Mouse (Mus musculus): ENCODE measurements around the gene Snrpa1.
A peak's percentile ranks its signal among the peaks of the same experiment; 100 is the strongest.

Snrpa1 gene

DNA sequence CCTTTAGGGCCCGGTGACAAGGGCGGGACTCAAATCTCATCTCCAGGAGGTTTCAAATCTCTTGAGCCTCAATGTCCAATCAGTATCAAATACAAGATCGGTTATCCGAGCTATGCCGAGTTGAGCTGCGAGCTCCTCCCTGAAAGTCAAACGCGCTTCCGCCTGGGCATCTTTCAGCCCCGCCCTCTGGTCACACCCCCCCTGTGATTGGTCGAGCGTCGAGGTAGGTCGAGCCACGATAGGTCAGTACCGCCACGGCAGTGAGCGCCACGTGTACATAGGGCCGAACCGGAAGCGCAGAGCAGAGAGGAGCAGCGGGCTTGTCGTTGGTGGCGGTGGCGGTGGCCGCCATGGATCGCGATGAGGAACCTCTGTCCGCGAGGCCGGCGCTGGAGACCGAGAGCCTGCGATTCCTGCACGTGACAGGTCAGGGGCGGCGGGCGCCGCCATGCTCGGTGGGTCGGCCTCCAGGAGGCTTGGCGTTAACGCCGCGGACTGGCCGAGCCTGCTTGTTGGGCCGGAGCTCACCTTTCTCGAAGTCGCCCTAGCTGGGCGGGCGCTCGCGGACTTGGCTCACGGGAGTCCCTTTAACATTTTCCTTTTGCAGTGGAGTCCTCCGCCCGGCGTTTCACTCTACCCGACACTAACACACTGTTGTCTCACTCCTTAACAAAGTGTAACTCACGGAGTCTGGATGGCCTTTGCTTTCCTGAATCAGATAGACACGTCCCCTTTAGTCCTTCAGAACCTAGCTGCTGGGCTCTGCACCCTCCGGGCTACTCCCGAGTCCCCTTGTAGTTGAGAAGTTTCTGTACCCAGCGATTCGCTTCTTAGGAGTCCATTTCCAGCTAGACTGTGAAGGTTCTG is 20.8 kb downstream of the Snrpa1 start, which contains the start of gene Selenos:
Gene Selenos, plus strand, starts transcription at position 286 of the 867 bp plus-strand sequence.
- peak; percentile 95 for DNase-seq

DNA sequence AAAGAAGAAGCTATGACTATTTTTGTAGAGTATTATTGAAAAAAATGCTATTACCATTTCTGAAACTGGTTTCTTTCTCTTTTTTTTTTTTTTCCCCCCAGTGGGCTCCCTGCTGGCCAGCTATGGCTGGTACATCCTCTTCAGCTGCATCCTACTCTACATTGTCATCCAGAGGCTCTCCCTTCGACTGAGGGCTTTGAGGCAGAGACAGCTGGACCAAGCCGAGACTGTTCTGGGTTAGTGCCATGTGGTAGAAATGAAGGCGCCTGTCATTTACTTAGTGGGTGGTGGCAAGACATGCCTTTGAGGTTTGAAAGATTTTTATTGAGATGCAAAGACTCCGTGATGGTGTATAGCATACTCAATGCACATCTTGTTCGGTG is 21.4 kb downstream of the Snrpa1 start:
- DNase-seq, result no peak

DNA sequence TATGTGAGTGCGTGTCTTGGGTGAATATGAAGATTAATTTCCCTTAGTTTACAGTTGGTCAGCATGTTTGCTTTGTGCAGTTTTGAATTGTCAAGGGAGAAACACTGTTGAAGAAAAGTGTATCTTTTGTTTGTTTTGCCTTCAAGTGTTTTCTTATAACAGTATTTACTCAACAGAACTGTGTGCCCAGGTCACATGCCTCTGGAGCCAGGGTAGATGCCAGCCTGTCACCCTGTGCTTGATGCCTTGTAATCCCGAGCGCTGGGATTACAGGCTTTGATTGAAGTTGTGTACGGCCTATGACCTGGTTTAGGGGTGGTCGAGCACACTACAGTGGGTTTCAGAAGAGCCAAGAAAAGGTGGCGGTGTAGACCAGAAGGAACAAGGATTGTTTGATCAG is 25.0 kb downstream of the Snrpa1 start:
- DNase-seq, result no peak

DNA sequence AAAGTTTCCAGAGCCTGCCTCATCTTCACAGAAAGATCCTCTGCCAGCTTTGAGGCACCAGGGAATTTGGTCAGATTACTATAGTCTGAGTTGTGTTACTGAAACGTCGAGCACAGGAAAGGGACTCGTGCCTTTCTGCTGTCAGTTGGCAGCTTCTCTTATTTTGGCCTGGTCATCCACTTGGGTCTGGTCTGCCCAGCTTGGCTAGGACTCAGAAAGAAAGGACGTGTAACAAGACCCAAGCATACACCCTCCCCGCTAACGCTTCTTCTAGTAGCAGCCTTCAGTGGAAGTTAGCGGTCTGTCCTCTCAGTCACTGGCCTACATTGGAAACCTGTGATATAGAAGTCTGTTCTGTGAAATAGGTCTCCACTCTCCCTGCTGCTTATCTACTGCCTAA is 25.7 kb downstream of the Snrpa1 start:
- DNase-seq, result no peak

DNA sequence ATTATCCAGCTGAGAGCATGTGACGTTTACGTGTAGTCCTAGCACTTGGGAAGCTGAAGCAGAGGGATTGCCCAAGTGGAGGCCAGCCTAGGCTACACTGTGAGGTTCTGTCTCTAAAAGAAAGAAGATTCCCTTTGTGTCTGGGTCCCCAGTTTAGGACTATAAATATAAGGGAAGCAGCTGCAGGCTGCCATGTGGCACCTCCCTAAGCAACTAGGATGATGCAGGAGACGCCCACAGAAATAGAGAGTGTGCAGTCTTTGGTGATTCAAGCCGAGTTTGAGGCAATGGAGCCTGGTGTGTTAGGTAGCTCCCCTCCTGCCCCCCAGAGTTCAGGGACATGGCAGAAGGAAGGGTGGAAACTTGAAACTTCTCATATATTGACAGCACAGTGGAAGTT is 28.8 kb downstream of the Snrpa1 start:
- no peak for DNase-seq

DNA sequence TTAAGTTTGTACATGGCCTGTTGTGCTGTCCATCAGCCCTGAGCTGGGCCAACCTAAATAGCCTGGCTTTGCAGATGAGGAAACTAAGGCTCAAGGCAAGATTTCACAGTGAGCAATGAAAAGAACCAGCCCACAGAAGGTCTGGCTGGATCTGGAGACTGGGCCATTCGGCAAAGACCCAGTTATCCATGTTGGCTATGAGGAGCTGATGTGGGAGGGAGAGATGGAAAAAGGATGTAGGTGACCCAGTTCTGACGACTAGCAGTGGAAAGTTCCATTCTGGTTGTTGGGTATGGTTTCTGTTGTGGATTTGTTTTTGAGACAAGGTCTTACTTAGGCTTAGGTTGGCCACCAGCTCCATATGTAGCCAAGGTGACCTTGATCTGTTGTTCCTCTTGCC is 29.3 kb downstream of the Snrpa1 start:
- no peak for DNase-seq

DNA sequence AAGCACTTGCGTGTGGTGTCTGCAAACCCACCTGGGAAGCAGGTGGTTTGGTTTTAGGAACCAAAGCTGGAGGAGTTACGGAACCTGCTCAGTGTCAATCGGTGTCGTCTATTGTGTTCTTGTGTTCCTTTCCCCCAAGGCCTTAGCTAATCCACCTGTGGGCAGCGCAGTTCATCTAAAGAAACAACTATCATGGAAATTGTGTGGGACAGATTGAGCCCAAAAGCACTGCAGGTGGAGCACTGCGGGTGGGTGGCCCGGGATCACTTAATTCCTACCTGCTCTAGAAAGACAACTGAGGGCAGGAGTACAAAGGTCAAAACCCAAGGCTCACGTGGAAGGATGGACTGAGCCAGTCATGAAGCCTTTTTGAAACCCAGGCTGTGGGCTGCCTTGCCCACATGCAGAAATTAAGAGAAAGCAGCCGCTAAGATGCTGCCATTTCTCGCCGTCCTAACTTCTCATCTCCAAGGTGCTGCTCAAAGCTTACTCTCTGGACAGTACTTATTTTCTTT is 31.9 kb downstream of the Snrpa1 start:
- no peak for DNase-seq

DNA sequence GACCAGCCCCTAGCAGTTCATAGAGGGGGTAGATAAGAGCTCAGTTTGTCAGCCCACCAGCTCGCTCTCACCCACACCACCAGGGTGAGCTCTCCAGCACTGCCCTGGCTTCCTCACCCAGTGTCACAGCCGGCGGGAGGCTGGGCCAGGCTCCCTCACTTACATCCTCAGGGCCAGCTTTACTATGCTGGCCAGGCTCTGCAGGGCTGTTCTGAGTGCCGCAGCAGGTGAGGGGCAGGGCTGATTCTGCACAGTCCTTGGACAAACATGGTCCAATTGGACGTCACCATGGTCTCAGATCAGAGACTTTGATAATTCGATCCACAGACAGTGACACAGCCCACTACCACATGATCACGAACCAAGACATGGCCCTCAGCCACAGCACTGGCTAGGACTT is 32.8 kb downstream of the Snrpa1 start:
- DNase-seq, result no peak

DNA sequence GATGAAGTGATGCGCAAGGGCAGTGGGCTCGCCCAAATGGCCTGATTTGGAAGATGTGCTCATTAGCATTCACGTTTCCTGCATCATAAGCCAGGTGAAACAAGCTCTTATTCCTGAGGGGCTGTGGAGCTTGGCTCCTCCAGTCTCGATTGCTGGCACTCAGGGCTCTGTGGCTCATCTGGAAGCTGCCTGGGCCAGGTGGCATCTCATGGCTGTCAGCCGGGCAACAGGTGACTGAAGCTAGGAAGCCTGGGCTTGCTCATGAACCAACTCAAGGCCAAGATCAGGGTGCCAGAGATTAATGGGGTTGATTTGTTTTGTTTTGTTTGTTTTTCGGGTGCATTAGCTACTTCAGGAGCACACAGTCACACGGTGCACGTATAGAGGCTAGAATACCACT is 33.9 kb downstream of the Snrpa1 start:
- no peak for DNase-seq

DNA sequence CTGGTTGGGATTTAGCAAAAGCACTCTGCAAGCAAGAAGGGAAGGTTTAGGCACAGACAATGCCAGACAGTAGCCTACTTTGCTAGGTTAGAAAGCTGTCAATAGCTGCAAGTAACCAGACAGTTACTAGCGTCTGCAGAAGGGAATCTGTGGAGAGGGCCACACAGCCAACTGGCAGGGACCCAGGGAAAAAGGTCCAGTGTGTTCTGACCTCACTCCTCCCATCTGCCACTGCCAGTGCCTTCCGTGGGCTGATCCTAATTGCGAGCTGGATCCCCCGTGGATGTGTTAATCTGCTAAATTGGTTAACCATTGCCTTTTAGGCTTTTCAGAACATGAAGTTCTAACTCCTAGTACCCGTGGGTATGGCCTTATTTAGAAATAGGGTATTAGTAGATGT is 35.3 kb downstream of the Snrpa1 start:
- DNase-seq, result no peak

DNA sequence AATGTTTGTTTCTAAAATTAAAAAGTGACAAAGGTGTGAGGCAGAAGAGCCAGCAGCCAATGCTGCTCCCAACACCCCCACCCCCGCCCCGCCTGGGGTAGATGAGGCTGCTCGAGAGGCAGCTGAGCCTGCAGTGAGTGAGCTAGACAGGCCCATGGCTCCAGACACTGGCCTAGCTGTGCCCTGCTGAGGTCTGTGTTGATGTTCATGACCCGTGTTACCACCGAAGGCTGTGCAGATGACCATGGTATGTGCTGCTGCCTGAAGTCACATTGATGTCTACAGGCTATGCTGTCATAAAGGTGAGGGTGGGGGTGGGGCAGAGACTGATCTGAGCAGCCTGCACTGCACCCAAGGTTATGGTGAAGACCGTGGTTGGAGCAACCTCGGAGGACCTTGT is 40.0 kb downstream of the Snrpa1 start:
- DNase-seq, result no peak

DNA sequence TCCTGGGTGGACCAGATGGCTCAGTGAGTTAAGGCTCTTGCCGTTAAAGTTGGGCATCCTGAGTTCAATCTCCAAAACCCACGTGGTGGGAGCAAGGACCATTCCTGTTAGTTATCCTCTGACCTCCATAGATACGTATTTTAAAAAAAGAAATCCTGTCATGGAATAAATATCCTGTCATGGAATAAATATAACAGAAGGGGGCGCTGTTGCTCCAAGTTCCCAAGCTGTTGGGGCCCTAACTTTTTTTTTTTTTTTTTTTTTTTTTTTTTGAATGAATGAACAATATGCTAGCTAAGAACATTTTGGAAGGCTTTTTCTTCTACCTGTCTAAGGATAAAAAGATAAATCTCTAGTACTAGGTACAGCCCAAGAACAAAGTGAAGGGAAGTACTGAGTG is 43.1 kb downstream of the Snrpa1 start:
- no peak for DNase-seq

DNA sequence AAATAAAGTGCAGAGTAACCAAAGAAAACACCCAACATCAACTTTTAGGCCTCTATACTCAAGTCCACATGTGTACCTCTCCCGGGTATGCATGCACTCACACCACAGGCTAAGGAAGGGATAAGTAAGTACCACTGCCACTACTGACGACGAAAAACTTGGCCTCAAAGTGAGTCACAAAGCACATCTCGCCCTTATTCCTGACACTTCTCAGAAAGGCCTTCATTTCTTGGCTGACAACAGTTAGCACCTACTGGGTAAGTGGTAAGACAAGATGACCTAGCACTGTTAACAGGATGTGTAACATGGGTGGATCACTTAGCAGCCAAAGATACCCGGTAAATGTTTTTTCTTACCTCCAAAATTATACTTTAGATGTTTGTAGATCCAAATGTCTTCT is 45.7 kb downstream of the Snrpa1 start:
- no peak for DNase-seq

DNA sequence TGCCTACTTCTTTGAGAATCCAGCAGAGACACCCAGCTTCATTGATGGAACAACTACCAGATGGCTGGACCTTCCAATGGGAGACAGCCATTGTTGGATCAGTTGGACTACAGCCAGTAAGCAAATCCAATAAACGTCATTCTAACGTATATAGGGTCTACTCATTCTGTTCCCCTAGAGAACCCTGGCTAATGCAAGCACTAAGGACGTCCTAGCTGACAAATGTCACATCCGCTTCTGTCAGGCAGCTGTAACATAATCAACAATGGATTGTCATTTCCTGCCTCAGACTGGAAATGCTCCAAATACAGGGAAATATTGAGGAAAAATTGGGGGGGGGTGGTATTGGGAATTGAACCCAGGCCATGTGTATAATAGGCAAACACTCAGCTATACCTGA is 47.0 kb downstream of the Snrpa1 start:
- no peak for DNase-seq

DNA sequence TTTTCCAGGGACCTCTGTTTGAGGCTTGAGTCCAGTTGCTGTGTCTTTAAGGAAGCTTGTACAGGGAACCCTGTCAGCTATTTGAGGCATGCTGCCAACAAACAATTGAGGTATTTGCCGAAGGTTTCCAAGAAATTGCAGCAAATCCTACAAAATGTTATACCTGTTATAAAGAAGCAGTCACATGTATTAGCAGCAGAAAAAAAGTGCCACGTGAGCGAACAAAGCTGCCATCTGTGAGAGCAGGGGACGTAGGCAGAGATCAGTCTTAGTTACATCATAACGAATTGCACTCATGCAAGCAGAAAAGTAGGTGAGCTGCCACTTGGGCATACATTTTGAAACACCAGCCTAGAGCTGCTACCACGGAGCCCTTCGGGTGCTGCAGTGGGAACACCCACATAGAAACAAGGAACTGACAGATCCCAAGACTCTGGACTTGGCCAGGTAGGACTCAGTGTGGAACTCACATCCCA is 47.8 kb downstream of the Snrpa1 start:
- DNase-seq, result no peak

DNA sequence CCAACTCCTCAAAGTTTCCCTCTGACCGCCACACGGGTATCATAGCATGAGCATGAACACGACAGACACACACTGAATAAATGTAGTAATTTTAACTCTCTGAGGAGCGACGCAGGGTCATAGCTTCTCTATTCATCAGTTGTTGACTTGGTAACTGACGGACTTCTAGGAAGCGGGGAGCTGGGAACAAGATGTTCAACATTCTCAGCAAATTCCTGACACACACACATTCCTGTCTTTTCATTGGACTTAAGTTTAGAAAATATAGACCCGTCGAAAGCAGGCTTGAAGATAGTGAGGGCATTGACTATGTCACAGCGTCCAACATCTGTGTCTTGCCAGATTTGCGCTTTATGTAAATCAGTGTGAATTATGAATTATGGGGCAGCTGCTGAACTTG is 48.4 kb downstream of the Snrpa1 start:
- DNase-seq, result no peak

DNA sequence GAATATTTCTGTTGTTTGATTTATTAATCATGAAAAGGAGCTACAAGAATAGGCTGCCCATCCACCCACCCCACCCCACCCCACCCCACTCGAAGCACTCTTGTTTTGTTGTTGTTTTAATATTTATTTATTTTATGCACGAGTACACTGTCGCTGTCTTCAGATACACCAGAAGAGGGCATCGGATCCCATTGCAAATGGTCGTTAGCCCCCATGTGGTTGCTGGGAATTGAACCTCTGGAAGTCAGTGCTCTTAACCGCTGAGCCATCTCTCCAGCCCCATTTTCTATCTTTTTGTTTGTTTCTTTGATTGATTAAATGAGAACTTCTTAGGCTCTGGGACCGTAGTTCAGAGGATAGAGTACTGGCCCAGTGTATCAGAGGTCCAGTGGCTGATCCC is 49.1 kb downstream of the Snrpa1 start:
- DNase-seq, result no peak

DNA sequence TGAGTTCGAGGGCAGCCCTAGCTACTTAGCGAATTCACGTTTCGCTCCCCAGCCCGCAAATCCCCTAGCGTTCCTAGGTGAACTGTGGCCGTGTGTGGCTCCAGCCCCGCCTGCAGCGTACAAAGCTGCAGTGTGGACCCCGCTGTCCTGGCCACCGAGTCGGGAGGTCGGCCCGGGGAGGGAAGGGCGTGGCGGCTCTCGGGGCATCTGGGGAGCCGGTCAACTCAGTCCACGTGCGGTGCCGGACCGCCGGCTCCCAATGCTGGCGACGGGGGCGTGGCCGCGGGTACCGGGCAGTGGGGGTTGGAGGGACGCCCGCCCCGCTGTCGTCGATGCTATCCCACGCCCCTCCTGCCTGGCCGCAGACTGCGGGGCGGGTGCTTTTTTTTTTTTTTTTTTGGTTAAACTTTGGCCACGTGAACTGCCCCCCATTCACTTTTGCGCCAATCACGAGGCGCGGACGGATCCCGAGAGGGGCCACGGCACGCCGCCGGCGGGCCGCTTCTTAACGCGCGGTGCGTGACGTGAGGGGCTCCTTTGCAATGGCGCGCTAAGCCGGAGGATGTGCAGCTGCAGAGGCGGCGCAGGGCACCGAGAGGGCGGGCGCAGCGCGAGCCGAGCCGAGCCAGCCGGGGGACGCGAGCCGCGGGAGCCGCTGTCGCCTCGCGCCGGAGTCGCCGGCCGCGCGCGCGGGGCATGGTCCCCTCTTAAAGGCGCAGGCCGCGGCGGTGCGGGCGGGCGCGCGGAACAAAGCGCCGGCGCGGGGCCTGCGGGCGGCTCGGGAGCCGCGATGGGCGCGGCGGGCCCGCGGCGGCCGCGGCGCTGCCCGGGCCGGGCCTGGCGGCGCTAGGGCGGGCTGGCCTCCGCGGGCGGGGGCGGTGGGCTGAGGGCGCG is 50.4 kb downstream of the Snrpa1 start, which contains the start of gene Chsy1:
Gene Chsy1, plus strand, starts transcription at position 555 of the 894 bp plus-strand sequence.
- DNase-seq, result peak; percentile 92

DNA sequence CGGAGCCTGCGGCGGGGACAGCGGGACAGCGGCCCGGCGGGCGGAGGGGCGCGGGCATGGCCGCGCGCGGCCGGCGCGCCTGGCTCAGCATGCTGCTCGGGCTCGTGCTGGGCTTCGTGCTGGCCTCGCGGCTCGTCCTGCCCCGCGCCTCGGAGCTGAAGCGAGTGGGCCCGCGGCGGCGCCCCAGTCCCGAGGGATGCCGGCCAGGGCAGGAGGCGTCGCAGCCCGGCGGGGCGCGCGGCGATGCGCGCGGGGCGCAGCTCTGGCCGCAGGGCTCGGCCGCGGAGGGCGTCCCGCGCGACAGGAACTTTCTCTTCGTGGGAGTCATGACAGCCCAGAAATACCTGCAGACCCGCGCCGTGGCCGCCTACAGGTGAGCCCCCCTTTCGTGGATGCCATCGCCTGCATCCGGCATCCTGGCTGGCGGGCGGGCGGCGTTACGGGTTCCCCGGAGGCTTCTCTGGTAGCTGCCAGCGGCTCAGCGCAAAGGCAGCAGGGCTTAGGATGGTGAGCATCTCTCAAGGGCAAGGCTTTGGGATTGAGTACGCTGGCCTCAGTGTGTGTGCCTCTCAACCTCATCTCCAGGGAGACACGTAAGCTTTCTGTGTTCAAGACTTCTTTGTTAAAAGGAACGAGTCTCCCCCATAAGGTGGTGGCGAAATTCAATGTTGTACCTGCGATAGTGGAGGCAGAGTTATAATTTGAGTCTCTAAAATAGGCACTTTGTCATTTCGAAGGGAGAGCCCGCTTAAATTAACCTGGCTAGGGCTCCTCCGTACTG is 51.2 kb downstream of the Snrpa1 start:
- peak; percentile 46 for DNase-seq

DNA sequence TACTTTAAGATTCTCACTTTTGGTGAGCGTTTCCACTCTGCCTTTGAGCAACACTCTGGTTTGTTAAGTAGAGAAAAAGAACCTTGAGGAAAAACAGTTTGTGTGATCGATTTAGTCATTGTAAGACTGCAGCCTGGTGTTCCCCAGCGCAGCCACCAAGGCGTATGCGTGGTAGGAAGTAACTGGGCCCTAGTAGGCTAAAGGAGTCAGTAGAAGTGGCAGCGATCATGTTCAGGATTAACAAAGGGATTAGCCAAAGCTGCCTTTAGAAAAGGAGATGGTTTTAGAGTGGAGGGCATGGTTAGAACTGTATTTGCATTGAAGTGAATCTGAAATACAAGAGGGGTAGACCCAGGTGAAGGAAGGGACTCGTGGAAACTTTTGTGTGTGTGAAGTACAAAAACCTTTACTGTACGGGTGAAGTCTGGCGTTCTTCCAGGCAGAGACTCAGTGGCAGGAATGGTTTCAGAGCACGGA is 51.9 kb downstream of the Snrpa1 start:
- DNase-seq, result peak; percentile 23

DNA sequence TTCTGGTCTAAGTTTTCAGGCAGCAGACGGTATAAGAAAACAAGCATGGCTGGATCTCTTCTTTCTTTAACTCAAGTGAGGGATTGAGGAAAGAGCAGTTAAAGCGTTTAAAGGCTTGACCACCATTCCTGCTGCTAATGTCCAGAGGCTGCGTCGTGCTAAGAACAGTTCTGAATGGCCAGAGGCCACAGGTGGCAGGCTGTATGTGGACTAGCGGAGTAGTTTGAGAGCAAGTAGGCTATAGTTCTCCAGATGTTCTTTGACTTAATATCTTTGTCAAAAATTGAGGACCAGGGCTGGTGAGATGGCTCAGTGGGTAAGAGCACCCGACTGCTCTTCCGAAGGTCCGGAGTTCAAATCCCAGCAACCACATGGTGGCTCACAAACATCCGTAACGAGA is 52.4 kb downstream of the Snrpa1 start:
- no peak for DNase-seq

DNA sequence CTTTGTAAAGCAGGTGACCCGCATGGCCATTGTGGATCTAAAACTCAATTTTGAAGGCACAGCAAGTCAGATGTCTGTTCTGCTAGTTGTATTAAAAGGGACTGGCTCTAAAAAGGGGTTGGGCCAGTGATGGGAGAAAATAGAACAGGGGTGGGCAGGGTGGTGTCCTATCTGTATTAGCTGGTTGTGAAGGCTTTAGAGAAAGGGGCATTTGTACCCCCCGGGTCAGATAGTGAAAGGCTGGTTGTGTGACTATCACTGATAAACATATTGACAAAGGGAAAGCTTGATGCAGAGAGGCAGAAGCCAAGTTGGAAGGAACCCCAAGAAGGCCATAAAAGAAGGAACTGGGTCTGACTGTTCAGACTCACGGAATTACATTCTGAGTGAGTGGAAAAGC is 54.8 kb downstream of the Snrpa1 start:
- DNase-seq, result no peak
